18 mouse cellular contexts compared by ENCODE assay signal in genomic region chr14:118642140-118642539, GRCm38 (mm10).
DNase-seq lines count a peak whose midpoint lies in the region; ATAC-seq and TF ChIP-seq lines count a peak whose summit lies in the region.
"Had no signal": no experiment of that assay in that cellular context is flagged by ENCODE, and none has a peak within 500 bp of the region (broad histone marks: within the 10 kb centered on the region; RNA-seq: fewer than 3 reads in every experiment).

No protein-coding gene starts in this region.

- no peak overlapping the region for H3K4me2 ChIP-seq in kidney, embryonic 14.5 days (replicated peaks; ENCODE audit: low read depth, low read length)
- H3K4me2 ChIP-seq: hindbrain, embryonic 14.5 days; limb, embryonic 12.5 days had no signal

- no peaks in the 10 kb centered on the region for H3K27me3 ChIP-seq in kidney, embryonic 14.5 days (ENCODE audit: control insufficient read depth, insufficient read depth, low read length)
- H3K27me3 ChIP-seq: limb, embryonic 12.5 days; megakaryocyte, embryonic 14.5 days had no signal

- WGBS in kidney, embryonic 14.5 days = 69% methylated on average over 8 of the region's 8 CpGs
- WGBS in bone marrow, adult 2 months = 72% methylated on average over 8 of the region's 8 CpGs

- ATAC-seq in kidney, embryonic 14.5 days (ENCODE audit: low FRiP score, low TSS enrichment) = peak; percentile 43; the same call in 1 of the 2 replicates
- ATAC-seq in erythroid progenitor cell, adult 5-6 weeks (replicated peaks; ENCODE audit: low FRiP score, poor library complexity, severe bottlenecking) = peak; percentile 83
- peak; percentile 11; the same call in 1 of the 2 replicates for ATAC-seq in megakaryocyte, adult 5-6 weeks (ENCODE audit: poor library complexity, severe bottlenecking)

- no peaks in the 10 kb centered on the region for H3K4me1 ChIP-seq in kidney, embryonic 14.5 days (ENCODE audit: control insufficient read depth, insufficient read depth, low read length)
- peaks cover 4% of the 10 kb centered on the region; the same call in 1 of the 2 replicates for H3K4me1 ChIP-seq in bone marrow, adult 2 months (ENCODE audit: control insufficient read depth, insufficient read depth, low read length)
- H3K4me1 ChIP-seq: limb, embryonic 12.5 days had no signal

- H3K36me3 ChIP-seq in kidney, embryonic 14.5 days (ENCODE audit: control insufficient read depth, insufficient read depth, low read length) = no peaks in the 10 kb centered on the region
- H3K36me3 ChIP-seq: limb, embryonic 12.5 days had no signal

- H3K9ac ChIP-seq in kidney, embryonic 14.5 days (ENCODE audit: low read depth, low read length) = no peak overlapping the region
- H3K9ac ChIP-seq: hindbrain, embryonic 14.5 days; limb, embryonic 12.5 days had no signal

- H3K4me3 ChIP-seq in kidney, embryonic 14.5 days (ENCODE audit: low read length) = no peak overlapping the region
- no peak overlapping the region for H3K4me3 ChIP-seq in bone marrow, adult 2 months (replicated peaks; ENCODE audit: control insufficient read depth, low read depth, low read length)
- H3K4me3 ChIP-seq: layer of hippocampus, adult 2 months; left cerebral cortex, adult 2 months; limb, embryonic 12.5 days; megakaryocyte, embryonic 14.5 days had no signal

- no peak for DNase-seq in kidney, postnatal 36 days
- DNase-seq in right cerebral cortex, postnatal 36 days (ENCODE audit: low spot score in 2 of 2) = no peak
- DNase-seq in cerebellum, adult 9-11 months = no peak
- no peak for DNase-seq in thymus, postnatal 36 days
- DNase-seq: adrenal gland, adult 8-10 months; cerebellum, postnatal 25 days; kidney, adult 18-20 months; right cerebral cortex, adult 18-20 months; thymus, adult 18-20 months had no signal

- no peak for TF ChIP-seq POLR2A in bone marrow, adult 2 months (IDR thresholded peaks at IDR 0.05; ENCODE audit: borderline replicate concordance, control insufficient read depth, low read depth, low read length)

- TF ChIP-seq CTCF in bone marrow, adult 2 months (IDR thresholded peaks at IDR 0.05; ENCODE audit: control insufficient read depth, insufficient read depth, low read length) = no peak

- H3K27ac ChIP-seq in kidney, embryonic 14.5 days (ENCODE audit: low read depth, low read length) = no peak overlapping the region
- peak overlapping the region; percentile 39; the same call in 1 of the 2 replicates for H3K27ac ChIP-seq in bone marrow, adult 2 months (ENCODE audit: control insufficient read depth, insufficient read depth, low read depth, low read length, poor library complexity)
- H3K27ac ChIP-seq: hindbrain, embryonic 14.5 days; layer of hippocampus, adult 2 months; left cerebral cortex, adult 2 months; limb, embryonic 12.5 days had no signal

- no peaks in the 10 kb centered on the region for H3K9me3 ChIP-seq in kidney, embryonic 14.5 days (ENCODE audit: control insufficient read depth, low read length)
- H3K9me3 ChIP-seq: limb, embryonic 12.5 days; megakaryocyte, embryonic 14.5 days had no signal

Comparison
In these comparisons a context has a peak if more than half of its experiments do, and no peak if none do; other contexts are left out.
1. ATAC-seq: peak in every context shown above with its lines; median percentile 83 in erythroid progenitor cell, adult 5-6 weeks; 43 in kidney, embryonic 14.5 days; 11 in megakaryocyte, adult 5-6 weeks.